Mouse (Mus musculus): Measurements from ENCODE around the gene Slc27a4.

GRCm38 (mm10) chr2:29787104-29787917 is 15.1 kb upstream of the Slc27a4 start, which contains the start of gene Coq4:
- no peak for TF ChIP-seq GATA1 (IDR thresholded peaks at IDR 0.05; ENCODE audit: borderline replicate concordance, low read length)
- no peak for TF ChIP-seq CTCF (IDR thresholded peaks at IDR 0.05; ENCODE audit: low read depth, low read length)
- no peak for TF ChIP-seq TAL1 (conservative IDR thresholded peaks at IDR 0.05; ENCODE audit: low read depth, low read length)
- TF ChIP-seq POLR2AphosphoS5 (IDR thresholded peaks at IDR 0.05; ENCODE audit: insufficient replicate concordance, low read depth, low read length): no peak
- no peak for TF ChIP-seq GATA2 (IDR thresholded peaks at IDR 0.05; ENCODE audit: borderline replicate concordance, low read depth, low read length)
